Comparison of ENCODE assay signal across 11 mouse cellular contexts in genomic region chr6:103307250-103307580, GRCm38 (mm10).
DNase-seq lines count a peak whose midpoint lies in the region; ATAC-seq and TF ChIP-seq lines count a peak whose summit lies in the region.
"Had no signal": no experiment of that assay in that cellular context is flagged by ENCODE, and none has a peak within 500 bp of the region (broad histone marks: within the 10 kb centered on the region; RNA-seq: fewer than 3 reads in every experiment).

No protein-coding gene starts in this region.

- TF ChIP-seq CTCF in forebrain, postnatal 0 days (IDR thresholded peaks at IDR 0.05; ENCODE audit: low read depth): no peak

- no peak overlapping the region for H3K9ac ChIP-seq in midbrain, embryonic 11.5 days (ENCODE audit: low read length)
- H3K9ac ChIP-seq in forebrain, postnatal 0 days: no peak overlapping the region; the same call in 1 of the 2 replicates
- H3K9ac ChIP-seq in midbrain, embryonic 13.5 days (replicated peaks): no peak overlapping the region

- H3K36me3 ChIP-seq in midbrain, embryonic 11.5 days (ENCODE audit: control insufficient read depth, insufficient read depth, low read length): no peaks in the 10 kb centered on the region
- no peaks in the 10 kb centered on the region for H3K36me3 ChIP-seq in midbrain, embryonic 10.5 days
- H3K36me3 ChIP-seq in forebrain, postnatal 0 days (ENCODE audit: insufficient read depth): no peaks in the 10 kb centered on the region
- H3K36me3 ChIP-seq in midbrain, embryonic 13.5 days: no peaks in the 10 kb centered on the region

- H3K27me3 ChIP-seq in midbrain, embryonic 11.5 days (ENCODE audit: control insufficient read depth, insufficient read depth, low read length): no peaks in the 10 kb centered on the region
- H3K27me3 ChIP-seq in midbrain, embryonic 10.5 days (ENCODE audit: low read depth, poor library complexity, severe bottlenecking): peaks cover 9% of the 10 kb centered on the region; the same call in 1 of the 2 replicates
- H3K27me3 ChIP-seq in forebrain, postnatal 0 days (ENCODE audit: insufficient read depth, low read length): no peaks in the 10 kb centered on the region
- H3K27me3 ChIP-seq in midbrain, embryonic 13.5 days: 0 out of 2 replicates have a peak, but pooled peaks cover 5% of the 10 kb centered on the region

- H3K27ac ChIP-seq in midbrain, embryonic 11.5 days (ENCODE audit: low read depth, low read length): no peak overlapping the region
- H3K27ac ChIP-seq in midbrain, embryonic 10.5 days (replicated peaks): no peak overlapping the region
- H3K27ac ChIP-seq in forebrain, postnatal 0 days (ENCODE audit: low read depth, low read length): peak overlapping the region; percentile 57
- peak overlapping the region; percentile 76 for H3K27ac ChIP-seq in midbrain, embryonic 13.5 days

- intact Hi-C loops in left cerebral cortex, postnatal 4 days (cut with DNase I): loop anchor here (5.0 kb wide), 2 partner anchors 205 to 375 kb away; partner anchors contain the start of gene Chl1

- 16% methylated on average over 3 of the region's 3 CpGs for WGBS in midbrain, embryonic 11.5 days
- WGBS in midbrain, embryonic 10.5 days: 32% methylated on average over 3 of the region's 3 CpGs
- WGBS in forebrain, postnatal 0 days: 28% methylated on average over 3 of the region's 3 CpGs
- WGBS in midbrain, embryonic 13.5 days: 14% methylated on average over 3 of the region's 3 CpGs

- no peak for DNase-seq in midbrain, embryonic 11.5 days (ENCODE audit: low spot score, missing footprints)
- DNase-seq in midbrain, embryonic 10.5 days (ENCODE audit: low spot score): no peak
- no peak for DNase-seq in forebrain, postnatal 0 days
- DNase-seq in left cerebral cortex, postnatal 4 days: no peak
- no peak for DNase-seq in left cerebral cortex, adult 11 months (ENCODE audit: low spot score)
- DNase-seq: kidney, adult 8-10 months; lung, postnatal 14 days; right cerebral cortex, postnatal 14 days had no signal

- no peak overlapping the region for H3K4me3 ChIP-seq in midbrain, embryonic 11.5 days (ENCODE audit: low read depth, low read length)
- H3K4me3 ChIP-seq in midbrain, embryonic 10.5 days: no peak overlapping the region
- H3K4me3 ChIP-seq in forebrain, postnatal 0 days (ENCODE audit: low read depth, low read length): no peak overlapping the region
- no peak overlapping the region for H3K4me3 ChIP-seq in midbrain, embryonic 13.5 days (replicated peaks)

- H3K9me3 ChIP-seq in midbrain, embryonic 11.5 days (ENCODE audit: control insufficient read depth, low read length): no peaks in the 10 kb centered on the region
- H3K9me3 ChIP-seq in midbrain, embryonic 10.5 days (replicated peaks): no peaks in the 10 kb centered on the region
- no peaks in the 10 kb centered on the region for H3K9me3 ChIP-seq in forebrain, postnatal 0 days (ENCODE audit: low read length)
- no peaks in the 10 kb centered on the region for H3K9me3 ChIP-seq in midbrain, embryonic 13.5 days

- no peak overlapping the region for H3K4me2 ChIP-seq in midbrain, embryonic 11.5 days
- H3K4me2 ChIP-seq in forebrain, postnatal 0 days (ENCODE audit: low read depth): no peak overlapping the region
- no peak overlapping the region for H3K4me2 ChIP-seq in midbrain, embryonic 13.5 days (replicated peaks)
- H3K4me2 ChIP-seq: liver, embryonic 11.5 days had no signal

- H3K4me1 ChIP-seq in midbrain, embryonic 11.5 days (ENCODE audit: control insufficient read depth, insufficient read depth, low read length): no peaks in the 10 kb centered on the region
- peaks cover 15% of the 10 kb centered on the region for H3K4me1 ChIP-seq in midbrain, embryonic 10.5 days
- no peaks in the 10 kb centered on the region for H3K4me1 ChIP-seq in forebrain, postnatal 0 days (ENCODE audit: insufficient read depth)
- peaks cover 13% of the 10 kb centered on the region for H3K4me1 ChIP-seq in midbrain, embryonic 13.5 days (replicated peaks)

- peak; percentile 66 for ATAC-seq in midbrain, embryonic 11.5 days (ENCODE audit: low FRiP score)
- peak; percentile 57 for ATAC-seq in forebrain, postnatal 0 days
- ATAC-seq in midbrain, embryonic 13.5 days: peak; percentile 82
- ATAC-seq in erythroblast, adult 5-6 weeks (replicated peaks; ENCODE audit: low FRiP score, poor library complexity, severe bottlenecking): no peak

Comparison
In these comparisons a context has a peak if more than half of its experiments do, and no peak if none do; other contexts are left out.
1. H3K27ac ChIP-seq: peak in forebrain, postnatal 0 days (single experiment) and midbrain, embryonic 13.5 days (single experiment); none in midbrain, embryonic 11.5 days (single experiment) and midbrain, embryonic 10.5 days (single experiment).